Comparison of ENCODE assay signal across 25 mouse cellular contexts in the genomic region with DNA sequence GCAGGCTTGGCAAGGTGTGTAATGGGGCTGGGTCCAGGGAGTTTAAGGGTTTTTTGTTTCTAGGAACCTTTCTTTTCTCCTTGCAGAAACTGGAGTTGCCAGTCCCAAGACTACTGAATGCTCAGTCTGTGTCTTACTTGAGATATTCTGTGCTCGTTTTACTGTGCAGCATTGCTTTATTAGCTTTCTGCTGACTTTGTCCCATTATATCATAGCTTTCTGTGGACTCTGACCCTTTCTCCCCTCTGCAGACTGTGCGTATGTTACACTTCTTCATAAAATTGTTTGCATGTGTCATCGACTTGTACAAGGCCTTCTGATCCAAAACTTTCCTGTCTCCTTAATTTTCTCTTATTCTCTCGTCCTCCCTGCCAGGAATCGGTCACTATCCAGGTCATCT. TPM values are rescaled to one million over a fixed set of nuclear protein-coding genes. Genes with fewer than 3 reads are reported as not detected.
A peak's percentile ranks its signal among the peaks of the same experiment; 100 is the strongest.
DNase-seq lines count a peak whose midpoint lies in the region; ATAC-seq and TF ChIP-seq lines count a peak whose summit lies in the region.
"Had no signal": no experiment of that assay in that cellular context is flagged by ENCODE, and none has a peak within 500 bp of the region (broad histone marks: within the 10 kb centered on the region; RNA-seq: fewer than 3 reads in every experiment).

No protein-coding gene starts in this region.

- TF ChIP-seq CTCF in intestine, postnatal 0 days (IDR thresholded peaks at IDR 0.05; ENCODE audit: low read depth) = no peak

- no peaks in the 10 kb centered on the region for H3K4me1 ChIP-seq in intestine, embryonic 15.5 days (replicated peaks)
- no peaks in the 10 kb centered on the region for H3K4me1 ChIP-seq in intestine, embryonic 16.5 days (ENCODE audit: control insufficient read depth, insufficient read depth, low read length)
- H3K4me1 ChIP-seq in intestine, postnatal 0 days (replicated peaks; ENCODE audit: control insufficient read depth, insufficient read depth, low read length) = no peaks in the 10 kb centered on the region

- no peak overlapping the region for H3K4me2 ChIP-seq in intestine, embryonic 15.5 days (replicated peaks)
- H3K4me2 ChIP-seq in intestine, embryonic 16.5 days (ENCODE audit: low read depth, low read length) = no peak overlapping the region
- no peak overlapping the region for H3K4me2 ChIP-seq in intestine, postnatal 0 days (replicated peaks; ENCODE audit: low read depth)

- H3K9ac ChIP-seq in intestine, embryonic 15.5 days = no peak overlapping the region
- no peak overlapping the region for H3K9ac ChIP-seq in intestine, embryonic 16.5 days (ENCODE audit: low read depth, low read length)
- H3K9ac ChIP-seq in intestine, postnatal 0 days (ENCODE audit: low read depth, low read length) = no peak overlapping the region

- peak; percentile 92 for ATAC-seq in intestine, embryonic 15.5 days
- peak; percentile 97 for ATAC-seq in intestine, embryonic 16.5 days
- peak; percentile 87 for ATAC-seq in intestine, postnatal 0 days
- ATAC-seq: activated CD4-positive, CD25-positive, alpha-beta regulatory T cell, adult 4 months; CD4-positive, CD25-positive, alpha-beta regulatory T cell, adult 4 months; Patski had no signal

- H3K36me3 ChIP-seq in intestine, embryonic 15.5 days = no peaks in the 10 kb centered on the region
- no peaks in the 10 kb centered on the region for H3K36me3 ChIP-seq in intestine, embryonic 16.5 days (ENCODE audit: control insufficient read depth, insufficient read depth, low read length)
- no peaks in the 10 kb centered on the region for H3K36me3 ChIP-seq in intestine, postnatal 0 days (ENCODE audit: control insufficient read depth, insufficient read depth)
- H3K36me3 ChIP-seq: G1E had no signal

- H3K9me3 ChIP-seq in intestine, embryonic 15.5 days = no peaks in the 10 kb centered on the region
- H3K9me3 ChIP-seq in intestine, embryonic 16.5 days (ENCODE audit: control insufficient read depth, low read length) = no peaks in the 10 kb centered on the region
- no peaks in the 10 kb centered on the region for H3K9me3 ChIP-seq in intestine, postnatal 0 days (ENCODE audit: control insufficient read depth)
- H3K9me3 ChIP-seq: G1E had no signal

- DNase-seq in gastrocnemius, postnatal 25 days = no peak
- DNase-seq in ovary, postnatal 10 days (ENCODE audit: low spot score) = no peak
- DNase-seq in kidney, adult 8-10 months = no peak
- DNase-seq: adrenal gland, adult 2 months; adrenal gland, adult 8-10 months; adrenal gland, postnatal 10 days; adrenal gland, postnatal 14 days; adrenal gland, postnatal 25 days; adrenal gland, postnatal 36 days; B cell, adult 2 months; cerebellum, adult 11 months; cerebellum, adult 11-12 months; cerebellum, adult 18-20 months had no signal

- no peak overlapping the region for H3K4me3 ChIP-seq in intestine, embryonic 15.5 days (replicated peaks)
- H3K4me3 ChIP-seq in intestine, embryonic 16.5 days (ENCODE audit: low read length) = no peak overlapping the region
- no peak overlapping the region for H3K4me3 ChIP-seq in intestine, postnatal 0 days (ENCODE audit: low read depth, low read length)

- H3K27ac ChIP-seq in intestine, embryonic 15.5 days = no peak overlapping the region
- H3K27ac ChIP-seq in intestine, embryonic 16.5 days (ENCODE audit: low read length) = 0 out of 2 replicates have a peak overlapping the region, but pooled peaks have one; percentile 41
- no peak overlapping the region for H3K27ac ChIP-seq in intestine, postnatal 0 days (ENCODE audit: low read depth, low read length)

- H3K27me3 ChIP-seq in intestine, embryonic 15.5 days (replicated peaks) = no peaks in the 10 kb centered on the region
- no peaks in the 10 kb centered on the region for H3K27me3 ChIP-seq in intestine, embryonic 16.5 days (replicated peaks; ENCODE audit: control insufficient read depth, insufficient read depth, low read length)
- H3K27me3 ChIP-seq in intestine, postnatal 0 days (replicated peaks; ENCODE audit: control insufficient read depth, insufficient read depth, low read length) = no peaks in the 10 kb centered on the region
- H3K27me3 ChIP-seq: CH12.LX, Patski had no signal

- WGBS in intestine, embryonic 15.5 days = 73% methylated on average over 5 of the region's 5 CpGs
- 66% methylated on average over 5 of the region's 5 CpGs for WGBS in intestine, embryonic 16.5 days
- 56% methylated on average over 5 of the region's 5 CpGs for WGBS in intestine, postnatal 0 days

RNA-seq across cellular contexts. Expression of gene Tacstd2, which starts 9.2 kb away (rescaled TPM):
- polyA plus RNA-seq in intestine, embryonic 15.5 days (2015; fragmentation: Nextera tagmentation; extraction: Ambion mirVana) = 5.9 and 8.2 TPM in 2 replicates
- 4.6 and 6.3 TPM in 2 replicates for polyA plus RNA-seq in intestine, embryonic 16.5 days (2015; fragmentation: Nextera tagmentation; extraction: Ambion mirVana)
- 0.10 and 0.17 TPM in 2 replicates for polyA plus RNA-seq in intestine, postnatal 0 days (2015; fragmentation: Nextera tagmentation; extraction: Ambion mirVana)
- total RNA-seq in gastrocnemius, postnatal 25 days (2021) = not detected
- total RNA-seq: adrenal gland, adult 18-20 months; adrenal gland, adult 2 months; adrenal gland, adult 8-10 months; adrenal gland, postnatal 10 days; adrenal gland, postnatal 14 days; adrenal gland, postnatal 25 days; adrenal gland, postnatal 36 days; CH12.LX; G1E; MEL had no signal
- polyA plus RNA-seq: activated CD4-positive, CD25-positive, alpha-beta regulatory T cell, adult 4 months; adrenal gland, adult 2 months; C2C12; CD4-positive, CD25-positive, alpha-beta regulatory T cell, adult 4 months; G1E had no signal

RNA-seq across cellular contexts. Expression of gene Il23r, which starts 34.7 kb away (rescaled TPM):
- 0.18 TPM in 1 of 2 replicates, not detected in the other for polyA plus RNA-seq in intestine, embryonic 15.5 days (2015; fragmentation: Nextera tagmentation; extraction: Ambion mirVana)
- polyA plus RNA-seq in intestine, embryonic 16.5 days (2015; fragmentation: Nextera tagmentation; extraction: Ambion mirVana) = 0.10 and 0.37 TPM in 2 replicates
- 0.05 and 0.08 TPM in 2 replicates for polyA plus RNA-seq in intestine, postnatal 0 days (2015; fragmentation: Nextera tagmentation; extraction: Ambion mirVana)
- total RNA-seq in gastrocnemius, postnatal 25 days (2021) = not detected
- total RNA-seq: CH12.LX, MEL had no signal
- polyA plus RNA-seq: brain, embryonic 14.5 days; C2C12; G1E had no signal
